Mouse (Mus musculus) myocyte (in vitro differentiated cells): ENCODE measurements around the gene Hcfc1.

Source experiments
- CEBPB ChIP-seq: IDR thresholded peaks from 2 replicates; pipeline ENCODE4 v1.6.1; 2011; ENCODE audit warnings: mild to moderate bottlenecking, moderate library complexity; ENCODE audit not compliant: poor library complexity, insufficient read depth, severe bottlenecking
- E2F4 ChIP-seq: IDR thresholded peaks from one replicate; pipeline ENCODE4 v1.6.1; 2011; ENCODE audit warnings: mild to moderate bottlenecking, control low read depth, moderate library complexity; ENCODE audit not compliant: insufficient read depth
- MAX ChIP-seq: IDR thresholded peaks from one replicate; pipeline ENCODE4 v1.6.1; 2011; ENCODE audit warnings: low read depth, mild to moderate bottlenecking, control low read depth
- MYOD1 ChIP-seq, 3 experiments: IDR thresholded peaks; one replicate each; pipeline ENCODE4 v1.6.1; 2011; ENCODE audit warnings: control low read depth in 2 of 3, low read depth in 2 of 3, mild to moderate bottlenecking in 2 of 3, moderate library complexity in 1 of 3; ENCODE audit not compliant: insufficient read length in 2 of 3, control insufficient read depth in 1 of 3
- MYOG ChIP-seq, 3 experiments: IDR thresholded peaks; one replicate each; pipeline ENCODE4 v1.6.1; 2011; ENCODE audit warnings: control low read depth in 2 of 3, low read depth in 2 of 3, mild to moderate bottlenecking in 2 of 3; ENCODE audit not compliant: insufficient read length in 2 of 3, control insufficient read depth in 1 of 3, insufficient read depth in 1 of 3
- POLR2A ChIP-seq: IDR thresholded peaks from one replicate; pipeline ENCODE4 v1.6.1; 2011; ENCODE audit warnings: low read depth, mild to moderate bottlenecking, control low read depth, moderate library complexity; ENCODE audit not compliant: insufficient read length
- POLR2AphosphoS2 ChIP-seq: IDR thresholded peaks from one replicate; pipeline ENCODE4 v1.6.1; 2011; ENCODE audit warnings: low read depth, control low read depth; ENCODE audit not compliant: insufficient read length
- REST ChIP-seq: IDR thresholded peaks from one replicate; pipeline ENCODE4 v1.6.1; 2011; ENCODE audit warnings: mild to moderate bottlenecking, control low read depth, moderate library complexity; ENCODE audit not compliant: insufficient read depth, insufficient read length
- TCF12 ChIP-seq: IDR thresholded peaks from one replicate; pipeline ENCODE4 v1.6.1; 2011; ENCODE audit warnings: mild to moderate bottlenecking, control low read depth; ENCODE audit not compliant: poor library complexity, insufficient read depth, severe bottlenecking
- TCF3 ChIP-seq: IDR thresholded peaks from one replicate; pipeline ENCODE4 v1.6.1; 2011; ENCODE audit warnings: low read depth, control low read depth; ENCODE audit not compliant: insufficient read length
- USF1 ChIP-seq: IDR thresholded peaks from one replicate; pipeline ENCODE4 v1.6.1; 2011; ENCODE audit warnings: low read depth, mild to moderate bottlenecking, control low read depth, moderate library complexity

DNA sequence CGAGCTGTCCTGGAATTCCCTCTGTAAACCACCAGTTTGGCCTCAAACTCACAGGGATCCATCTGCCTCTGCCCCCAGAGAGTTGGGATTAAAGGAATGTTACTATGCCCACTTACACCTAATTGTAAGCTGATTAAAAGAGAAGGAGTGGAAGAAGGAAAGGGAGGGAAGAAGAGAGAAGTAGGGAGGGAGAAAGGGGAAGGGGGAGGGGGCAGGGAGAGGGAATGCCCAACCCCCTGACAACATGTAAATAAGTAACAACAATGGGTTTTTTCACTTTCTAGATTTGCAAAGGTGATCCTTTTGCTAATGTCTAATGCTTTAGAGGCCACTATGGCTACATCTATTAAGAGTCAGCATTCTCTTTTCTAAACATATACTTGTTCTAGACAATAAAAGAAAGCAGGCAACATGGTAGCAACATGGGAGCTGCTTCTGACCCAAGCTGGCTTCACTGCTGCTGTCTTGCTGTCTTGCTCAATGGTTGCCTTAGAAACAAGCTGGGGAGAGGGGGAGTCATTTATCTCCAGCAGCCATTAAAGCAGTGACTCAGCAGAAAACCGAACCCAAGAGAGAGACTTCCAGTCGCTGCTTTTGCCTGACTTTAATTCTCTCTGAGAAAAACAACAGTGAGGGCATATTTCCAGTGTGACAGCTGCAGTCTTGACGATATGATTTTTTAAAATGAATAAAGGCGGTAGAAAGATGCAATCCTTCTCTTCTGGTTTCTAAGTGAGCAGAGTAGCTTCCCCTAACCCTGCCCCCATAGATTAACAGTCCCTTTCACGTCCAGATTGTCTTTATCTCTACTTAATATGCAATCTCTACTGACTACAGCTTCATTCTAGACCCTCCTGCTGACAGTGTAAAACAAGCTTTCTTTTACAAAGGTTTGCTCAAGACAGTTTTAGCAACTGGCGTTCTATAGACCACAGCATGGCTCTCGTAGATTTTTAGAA is 33.0 kb upstream of the Hcfc1 start:
- TF ChIP-seq POLR2A: no peak
- TF ChIP-seq MYOD1 (IDR thresholded peaks at IDR 0.05; ENCODE audit: control insufficient read depth in 1 of 3, insufficient read length in 2 of 3, low read depth in 2 of 3): no peak
- no peak for TF ChIP-seq E2F4
- TF ChIP-seq TCF12: no peak
- no peak for TF ChIP-seq POLR2AphosphoS2
- no peak for TF ChIP-seq MYOG (IDR thresholded peaks at IDR 0.05; ENCODE audit: control insufficient read depth in 1 of 3, insufficient read depth in 1 of 3, insufficient read length in 2 of 3, low read depth in 2 of 3)
- no peak for TF ChIP-seq REST
- no peak for TF ChIP-seq USF1
- no peak for TF ChIP-seq MAX
- no peak for TF ChIP-seq TCF3
- TF ChIP-seq CEBPB: no peak
